22 mouse cellular contexts compared by ENCODE assay signal in the genomic region with DNA sequence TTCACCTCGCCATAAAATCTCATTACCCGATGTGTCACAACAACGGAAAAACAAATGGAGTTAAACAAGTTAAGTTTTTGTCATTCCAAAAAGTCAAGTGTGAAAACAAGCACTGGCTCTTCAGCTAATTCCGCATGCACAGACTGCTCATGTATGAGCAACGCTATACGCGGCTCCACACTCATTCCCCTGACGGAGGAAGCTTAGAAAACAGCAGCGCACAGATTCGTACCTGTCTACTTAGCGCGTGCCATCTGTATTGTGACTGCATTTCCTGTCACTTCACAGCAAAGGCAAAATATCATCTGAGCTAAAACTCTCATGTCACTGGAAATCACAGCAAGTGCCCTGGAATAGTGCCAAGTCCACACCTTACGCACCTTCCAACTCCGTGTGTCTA.
DNase-seq lines count a peak whose midpoint lies in the region; ATAC-seq and TF ChIP-seq lines count a peak whose summit lies in the region.
"Had no signal": no experiment of that assay in that cellular context is flagged by ENCODE, and none has a peak within 500 bp of the region (broad histone marks: within the 10 kb centered on the region; RNA-seq: fewer than 3 reads in every experiment).

No protein-coding gene starts in this region.

- no peak overlapping the region for H3K27ac ChIP-seq in left cerebral cortex, adult 2 months
- H3K27ac ChIP-seq: heart, adult 2 months; hindbrain, embryonic 14.5 days; liver, embryonic 12.5 days; midbrain, embryonic 12.5 days had no signal

- DNase-seq in cerebellum, adult 11-12 months: peak; percentile 36
- DNase-seq in cerebellum, adult 8-10 months: no peak
- DNase-seq in left cerebral cortex, adult 2 months (ENCODE audit: extremely low spot score in 1 of 2, low spot score in 2 of 2): no peak
- no peak for DNase-seq in left cerebral cortex, postnatal 25 days (ENCODE audit: low spot score in 2 of 2)
- peak; percentile 34 for DNase-seq in cerebellum, adult 9-11 months
- no peak for DNase-seq in heart, postnatal 25 days (ENCODE audit: low spot score)
- DNase-seq: adrenal gland, postnatal 14 days; forebrain, postnatal 0 days; gastrocnemius, postnatal 14 days; heart, adult 2 months; kidney, postnatal 14 days; layer of hippocampus, adult 9-11 months; liver, postnatal 0 days; lung, postnatal 36 days; thymus, postnatal 4 days had no signal

- peak overlapping the region; percentile 24; the same call in 1 of the 2 replicates for H3K4me3 ChIP-seq in left cerebral cortex, adult 2 months
- H3K4me3 ChIP-seq: heart, adult 2 months; heart, embryonic 12.5 days; liver, embryonic 12.5 days; megakaryocyte, embryonic 14.5 days; midbrain, embryonic 12.5 days had no signal

- intact Hi-C loops in left cerebral cortex, adult 2 months (cut with DNase I): loop anchor here (10.0 kb wide), 1 partner anchor 497 kb away; no protein-coding TSS in a partner anchor
- intact Hi-C loops in left cerebral cortex, postnatal 25 days (cut with DNase I): no loop called here
- intact Hi-C loops in heart, postnatal 25 days (cut with DNase I): no loop called here

- no peak for ATAC-seq in megakaryocyte progenitor cell, adult 5-6 weeks (replicated peaks; ENCODE audit: poor library complexity)
- ATAC-seq: forebrain, postnatal 0 days; intestine, postnatal 0 days; liver, embryonic 12.5 days; liver, postnatal 0 days had no signal

- TF ChIP-seq CTCF in left cerebral cortex, adult 2 months (IDR thresholded peaks at IDR 0.05): no peak

Comparison
In these comparisons a context has a peak if more than half of its experiments do, and no peak if none do; other contexts are left out.
1. DNase-seq: peak in cerebellum, adult 11-12 months (single experiment) and cerebellum, adult 9-11 months (single experiment); none in cerebellum, adult 8-10 months (single experiment), left cerebral cortex, adult 2 months (0 of 2), left cerebral cortex, postnatal 25 days (0 of 2) and heart, postnatal 25 days (single experiment).